Mouse (Mus musculus) central nervous system, embryonic 14 days (tissue): ENCODE results near the gene Adam12. TPM values are rescaled to one million over a fixed set of nuclear protein-coding genes. Genes with fewer than 3 reads are reported as not detected.

Experiments
- polyA plus RNA-seq: library from polyadenylated mRNA; depleted of rRNA; stranded (reverse); fragments of >200 nt; gene quantifications from 2 replicates; pipeline ENCODE4 v1.2.3, GENCODE M21; 2012; rRNA removed

Gene Adam12
- 4.5 and 8.3 TPM in 2 replicates for polyA plus RNA-seq

GRCm38 (mm10) chr7:134231378-134232346 is at the start of gene Adam12:
Adam12 (minus strand) TSS chr7:134232146.

Other genes starting within 250 kb of the Adam12 start
- 0.06 and 0.23 TPM in 2 replicates for gene D7Ertd443e, start 153.5 kb upstream of the Adam12 start, polyA plus RNA-seq